Mouse (Mus musculus): ENCODE data around the gene Phospho1. TPM values are rescaled to one million over a fixed set of nuclear protein-coding genes. Genes with fewer than 3 reads are reported as not detected.

The Phospho1 gene
- total RNA-seq, 4 experiments from 2014 or later: 341 to 419 (median 369) TPM

DNA sequence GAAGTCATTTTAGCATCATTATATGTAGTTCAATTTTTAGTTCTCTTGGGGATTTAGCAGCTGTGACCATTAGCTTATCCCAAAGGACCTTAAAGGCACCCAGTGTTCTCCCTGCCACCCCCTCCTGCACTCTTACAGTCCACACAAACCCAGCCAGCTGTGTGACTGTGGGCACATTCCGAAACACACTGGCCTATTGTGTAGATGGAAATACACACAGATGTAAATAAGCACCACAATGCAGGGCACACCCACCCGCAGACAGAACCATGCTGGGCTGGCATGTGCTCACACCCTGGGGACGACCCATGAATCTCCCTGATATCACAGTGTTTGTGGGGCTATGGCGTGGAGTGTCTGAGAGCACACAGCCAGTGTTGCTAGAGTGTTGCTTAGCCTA, 12.1 kb upstream of the Phospho1 start:
- no peak for DNase-seq (ENCODE audit: low spot score in 2 of 2)

DNA sequence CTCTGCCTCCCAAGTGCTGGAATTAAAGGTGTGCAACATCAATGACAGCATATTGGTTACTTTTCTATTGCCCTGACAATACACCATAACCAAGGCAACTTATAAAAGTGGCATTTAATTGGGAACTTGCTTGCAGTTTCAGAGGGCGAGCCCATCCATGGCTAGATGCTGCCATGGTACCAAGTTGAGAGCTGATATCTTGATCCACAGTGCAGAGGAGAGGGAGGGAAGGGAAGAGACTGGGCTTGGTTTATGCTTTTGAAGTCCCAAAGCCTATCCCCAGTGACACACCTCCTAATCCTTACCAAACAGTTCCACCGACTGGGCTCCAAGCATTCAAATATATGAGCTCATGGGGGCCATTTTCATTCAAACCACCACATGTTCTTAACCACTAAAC, 10.2 kb upstream of the Phospho1 start:
- DNase-seq (ENCODE audit: low spot score in 2 of 2): no peak

DNA sequence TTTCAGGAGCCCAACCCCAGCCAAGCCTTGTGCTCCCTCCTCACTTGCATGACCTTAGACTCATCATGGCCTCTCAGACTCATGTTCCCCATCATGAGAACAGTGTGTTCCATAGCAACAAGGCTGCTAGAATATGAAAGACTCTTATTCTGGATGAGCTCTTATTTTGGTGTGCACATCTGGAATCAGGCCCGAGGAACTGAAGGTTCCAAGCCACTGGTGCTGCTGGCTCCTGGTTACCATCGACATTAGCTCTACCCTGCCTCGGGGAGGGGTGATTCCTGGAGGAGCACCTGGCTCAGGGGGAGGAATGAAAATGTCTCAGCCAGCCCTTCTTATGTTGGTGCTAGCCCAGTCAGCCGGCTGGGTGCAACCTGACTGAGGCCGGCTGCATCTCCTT, 9.4 kb upstream of the Phospho1 start:
- peak in 1 of 2 experiments; percentile 55 for DNase-seq (ENCODE audit: low spot score in 2 of 2)

DNA sequence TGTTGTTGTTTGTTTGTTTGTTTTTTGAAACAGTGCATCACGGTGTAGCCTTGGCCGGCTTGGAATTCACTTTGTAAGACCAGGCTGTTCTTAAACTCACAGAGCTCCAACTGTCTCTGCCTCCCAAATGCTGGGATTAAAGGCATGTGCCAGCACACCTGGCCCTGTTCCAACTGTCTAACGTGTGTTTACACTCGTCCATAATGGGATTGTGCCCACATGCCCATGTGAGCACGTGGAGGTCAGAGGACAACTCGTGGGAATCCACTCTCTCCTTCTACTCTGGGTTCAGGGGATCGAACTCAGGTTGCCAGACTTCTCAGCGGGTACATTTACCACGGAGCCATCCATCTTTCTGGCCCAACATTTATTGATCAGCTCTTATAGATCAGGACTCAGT, 8.9 kb upstream of the Phospho1 start:
- DNase-seq (ENCODE audit: low spot score in 2 of 2): no peak

DNA sequence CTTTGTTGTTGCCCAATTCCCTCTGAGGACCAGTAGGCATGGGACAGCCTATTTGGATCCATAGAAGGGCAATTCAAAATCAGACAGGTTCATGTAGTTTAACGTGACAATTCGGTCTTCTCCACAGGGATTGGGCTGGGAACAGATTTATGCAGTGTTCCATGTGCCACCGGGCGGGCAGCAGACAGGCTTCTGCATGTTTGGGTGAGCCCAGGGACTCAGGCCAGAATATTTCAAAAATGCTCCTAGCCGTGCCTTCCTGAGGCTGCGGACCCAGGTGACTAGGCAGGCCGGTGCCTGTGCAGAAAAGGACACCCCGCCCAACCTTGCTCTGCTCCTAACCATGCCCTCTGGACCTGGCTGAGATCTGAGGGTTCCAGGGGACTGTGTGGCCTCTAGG, 5.2 kb upstream of the Phospho1 start:
- DNase-seq (ENCODE audit: low spot score in 2 of 2): no peak

DNA sequence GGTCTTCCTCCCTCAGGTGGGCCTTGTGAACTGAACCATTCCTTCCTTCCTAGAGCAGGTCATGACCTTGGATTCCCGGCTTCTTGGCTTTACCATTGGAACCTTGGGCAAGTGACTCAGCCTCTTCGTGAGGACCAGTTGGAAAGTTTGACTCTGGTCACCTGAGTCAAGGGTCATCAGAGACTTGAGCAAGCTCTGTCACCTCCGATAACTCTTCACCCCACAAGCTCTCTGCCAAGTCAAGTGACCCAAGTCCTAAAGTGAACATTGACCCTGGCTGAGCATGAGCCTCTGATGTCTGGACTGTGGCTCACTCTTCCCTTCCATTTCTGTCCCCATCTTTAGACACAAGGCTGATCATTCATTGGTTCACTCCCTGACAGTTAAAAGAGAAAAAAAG, 2.8 kb upstream of the Phospho1 start:
- DNase-seq (ENCODE audit: low spot score in 2 of 2): no peak

DNA sequence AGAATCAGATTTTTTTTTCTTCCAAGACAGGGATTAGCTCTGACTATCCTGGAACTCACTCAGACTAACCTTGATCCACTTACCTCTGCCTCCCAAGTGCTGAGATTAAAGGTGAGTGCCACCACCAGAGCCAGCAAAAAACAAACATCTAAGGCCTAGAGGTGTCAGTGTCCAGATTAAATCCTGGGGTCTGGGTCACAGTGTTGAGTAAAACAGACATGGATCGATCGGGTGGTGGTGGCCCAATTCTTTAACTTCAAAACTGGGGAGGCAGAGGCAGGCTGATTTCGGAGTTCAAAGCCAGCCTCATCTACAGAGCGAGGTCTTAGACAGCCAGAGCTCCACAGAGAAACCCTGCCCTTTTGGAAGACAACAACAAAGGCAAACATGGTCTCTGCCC, 1.9 kb upstream of the Phospho1 start:
- DNase-seq (ENCODE audit: low spot score in 2 of 2): no peak

DNA sequence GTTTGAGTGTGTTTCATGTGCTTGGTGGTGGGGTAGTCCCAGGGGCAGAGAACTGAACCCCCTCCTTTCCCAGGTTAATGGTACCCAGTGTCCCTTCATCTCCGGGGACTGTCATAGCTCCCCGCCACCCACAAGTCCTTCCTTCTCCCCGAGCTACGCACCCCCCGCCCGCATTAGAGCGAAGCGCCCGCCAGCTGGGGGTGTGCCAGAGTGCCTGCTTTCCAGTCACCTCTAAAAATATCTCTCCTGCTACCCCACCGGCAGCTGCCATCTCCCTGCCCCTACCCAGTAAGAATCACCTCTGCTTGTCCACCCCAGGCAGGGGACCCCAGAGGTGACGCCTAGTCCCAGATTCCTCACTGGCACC, 561 bp downstream of the Phospho1 start:
- DNase-seq (ENCODE audit: low spot score in 2 of 2): peak; percentile 84 to 87

DNA sequence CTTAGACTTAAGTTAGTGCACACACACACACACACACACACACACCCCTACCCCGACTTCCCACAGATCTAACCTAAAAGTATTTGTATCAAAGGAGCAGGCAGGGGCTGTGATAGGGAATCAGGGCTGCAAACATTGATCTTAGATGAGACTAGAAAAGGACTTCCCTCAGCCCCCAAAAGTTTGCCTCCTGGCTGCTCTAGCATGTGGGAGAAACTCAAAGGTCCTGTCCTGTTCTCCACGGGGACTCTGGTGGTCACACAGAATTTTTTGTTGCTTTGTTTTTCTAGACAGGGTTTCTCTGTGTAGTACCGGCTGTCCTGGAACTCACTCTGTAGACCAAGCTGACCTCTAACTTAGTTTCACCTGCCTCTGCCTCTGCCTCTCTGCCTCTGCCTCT, 1.3 kb downstream of the Phospho1 start:
- DNase-seq (ENCODE audit: low spot score in 2 of 2): no peak

DNA sequence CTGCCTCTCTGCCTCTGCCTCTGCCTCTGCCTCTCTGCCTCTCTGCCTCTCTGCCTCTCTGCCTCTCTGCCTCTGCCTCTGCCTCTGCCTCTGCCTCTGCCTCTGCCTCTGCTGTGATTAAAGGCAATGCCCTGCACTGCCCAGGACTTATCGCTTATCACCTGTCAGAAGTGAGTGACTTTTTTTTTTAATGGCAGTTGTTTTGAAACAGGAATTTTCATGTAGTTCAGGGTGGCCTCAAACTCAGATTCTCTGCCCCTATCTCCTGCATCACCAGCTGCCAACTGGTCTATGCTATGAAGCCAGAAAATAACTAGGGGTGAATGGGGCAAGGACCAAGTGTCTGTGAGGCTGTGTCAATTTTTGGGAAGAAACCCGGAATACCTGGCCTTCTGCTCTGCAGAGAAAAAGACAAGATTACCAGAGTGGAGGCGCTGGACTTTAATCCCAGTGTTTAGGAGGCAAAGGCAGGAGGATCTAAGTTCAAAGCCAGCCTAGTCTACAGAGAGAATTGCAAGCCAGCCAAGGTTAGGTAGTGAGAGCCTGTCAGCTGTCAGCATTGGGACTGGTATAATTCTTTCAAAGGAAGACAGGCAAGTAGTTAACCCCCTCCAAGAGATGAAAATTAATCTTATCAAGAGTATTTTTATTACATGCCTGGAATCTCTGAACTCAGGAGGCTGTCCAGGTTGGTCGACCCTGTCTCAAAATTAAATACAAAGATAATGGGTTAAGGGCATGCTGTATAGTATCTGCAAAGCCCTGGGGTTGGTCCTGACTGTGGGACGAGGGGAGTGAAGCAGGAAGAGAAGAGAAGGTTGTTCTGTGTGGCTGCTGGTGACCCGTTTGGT, 2.2 kb downstream of the Phospho1 start:
- DNase-seq (ENCODE audit: low spot score in 2 of 2): no peak

DNA sequence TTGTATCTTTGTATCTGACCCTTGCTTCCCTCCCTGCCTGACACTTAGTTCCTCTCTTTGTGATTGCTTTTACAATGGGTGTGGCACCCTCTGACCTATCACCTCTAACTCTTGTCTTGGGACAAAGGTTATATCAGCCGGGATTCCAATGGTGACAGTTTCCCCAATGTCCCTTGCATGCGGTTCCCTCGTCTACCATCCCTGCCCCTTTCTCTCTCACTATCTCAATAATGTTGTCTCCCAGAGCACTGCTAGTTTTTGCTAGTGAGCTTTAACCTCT, 2.8 kb downstream of the Phospho1 start:
- no peak for DNase-seq (ENCODE audit: low spot score in 2 of 2)

DNA sequence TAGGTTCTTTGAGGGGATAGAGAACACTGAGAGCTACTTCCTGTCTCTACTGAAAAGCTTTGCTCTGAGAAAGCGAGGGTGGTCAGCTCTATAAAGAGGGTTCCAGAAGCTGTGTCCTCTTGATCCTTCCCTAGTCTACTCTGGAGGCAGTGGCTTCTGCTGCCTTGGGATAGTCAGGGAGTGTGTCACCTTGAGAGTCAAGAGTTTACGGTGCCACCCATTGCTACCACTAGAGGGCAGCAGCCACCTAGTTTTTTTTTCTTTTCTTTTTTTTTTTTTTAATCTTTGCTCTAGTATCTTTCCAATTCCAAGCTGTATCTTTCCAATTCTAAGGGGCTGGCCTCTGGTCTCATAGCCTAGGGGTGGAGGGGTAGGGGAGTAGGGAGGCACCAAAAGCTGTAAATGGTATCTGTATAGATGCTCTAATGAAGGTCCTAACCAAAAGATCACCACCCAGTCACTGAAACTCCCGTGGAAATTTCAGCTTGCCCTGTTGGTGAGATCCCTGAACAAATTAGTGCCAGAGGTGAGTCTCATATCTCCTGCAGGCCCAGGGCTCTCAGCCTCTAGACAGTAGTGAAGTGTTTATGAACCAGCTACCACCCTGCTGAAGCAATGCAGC, 3.3 kb downstream of the Phospho1 start:
- peak; percentile 44 to 50 for DNase-seq (ENCODE audit: low spot score in 2 of 2)

DNA sequence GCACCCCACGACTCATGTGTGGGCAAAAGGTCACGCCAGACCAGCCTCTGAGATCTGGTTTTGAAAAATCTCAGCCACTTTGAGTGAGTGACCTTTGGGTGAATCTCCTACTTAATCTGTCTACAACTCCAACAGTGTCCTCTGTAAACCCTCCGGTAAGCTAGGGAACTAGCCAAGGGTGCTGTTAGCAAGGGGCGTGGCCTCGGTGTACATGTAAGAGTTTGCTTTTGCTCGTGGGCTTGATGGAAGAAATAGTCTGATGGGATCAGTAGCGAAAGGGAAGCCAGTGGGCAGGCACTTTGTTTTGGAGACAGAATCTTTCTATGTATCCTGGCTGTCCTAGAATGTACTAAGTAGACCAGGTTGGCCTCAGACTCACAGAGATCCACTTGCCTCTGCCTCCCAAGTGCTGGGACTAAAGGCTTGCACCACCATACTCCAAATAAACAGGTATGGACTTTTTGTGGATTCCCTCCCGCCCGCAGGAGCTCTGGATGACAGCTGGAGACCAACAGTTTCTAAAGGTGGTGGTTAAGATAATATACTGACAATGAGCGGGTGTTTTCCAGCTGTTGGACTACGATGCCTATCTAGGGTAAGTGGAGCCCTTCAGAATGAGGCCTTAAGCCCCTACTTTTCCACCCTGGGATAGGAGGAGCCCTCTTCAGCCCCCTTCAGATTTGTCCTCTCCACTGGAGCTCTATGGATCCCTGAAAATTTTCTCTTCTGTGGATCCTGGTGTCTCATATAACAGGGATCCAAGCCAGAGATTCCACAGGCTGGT, 4.1 kb downstream of the Phospho1 start:
- DNase-seq (ENCODE audit: low spot score in 2 of 2): no peak

DNA sequence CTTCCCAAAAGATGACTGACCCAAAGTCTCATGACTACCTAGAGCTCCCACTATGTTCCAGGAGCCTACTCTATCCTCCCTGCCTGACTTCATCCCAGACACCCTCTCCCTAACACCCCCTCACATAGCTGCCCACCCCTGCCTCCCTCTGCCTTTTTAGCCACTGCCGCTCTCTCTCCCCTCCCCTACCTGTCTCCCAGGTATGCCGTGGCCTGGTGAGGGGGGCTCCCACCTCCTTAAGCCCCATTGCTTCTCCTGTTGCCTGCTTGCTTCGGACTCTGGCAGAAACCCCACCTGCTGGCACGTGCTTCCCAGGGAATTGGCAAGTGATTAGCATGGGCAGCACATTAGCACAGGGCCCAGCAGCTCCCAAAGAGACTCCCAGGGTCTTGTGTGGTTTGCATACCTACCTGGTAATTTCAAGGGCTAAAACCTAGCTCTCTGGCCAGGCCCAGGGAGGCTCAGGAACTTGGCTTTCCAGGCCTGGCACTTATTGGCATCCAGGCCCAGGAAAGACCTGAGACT, 5.3 kb downstream of the Phospho1 start:
- DNase-seq (ENCODE audit: low spot score in 2 of 2): no peak

DNA sequence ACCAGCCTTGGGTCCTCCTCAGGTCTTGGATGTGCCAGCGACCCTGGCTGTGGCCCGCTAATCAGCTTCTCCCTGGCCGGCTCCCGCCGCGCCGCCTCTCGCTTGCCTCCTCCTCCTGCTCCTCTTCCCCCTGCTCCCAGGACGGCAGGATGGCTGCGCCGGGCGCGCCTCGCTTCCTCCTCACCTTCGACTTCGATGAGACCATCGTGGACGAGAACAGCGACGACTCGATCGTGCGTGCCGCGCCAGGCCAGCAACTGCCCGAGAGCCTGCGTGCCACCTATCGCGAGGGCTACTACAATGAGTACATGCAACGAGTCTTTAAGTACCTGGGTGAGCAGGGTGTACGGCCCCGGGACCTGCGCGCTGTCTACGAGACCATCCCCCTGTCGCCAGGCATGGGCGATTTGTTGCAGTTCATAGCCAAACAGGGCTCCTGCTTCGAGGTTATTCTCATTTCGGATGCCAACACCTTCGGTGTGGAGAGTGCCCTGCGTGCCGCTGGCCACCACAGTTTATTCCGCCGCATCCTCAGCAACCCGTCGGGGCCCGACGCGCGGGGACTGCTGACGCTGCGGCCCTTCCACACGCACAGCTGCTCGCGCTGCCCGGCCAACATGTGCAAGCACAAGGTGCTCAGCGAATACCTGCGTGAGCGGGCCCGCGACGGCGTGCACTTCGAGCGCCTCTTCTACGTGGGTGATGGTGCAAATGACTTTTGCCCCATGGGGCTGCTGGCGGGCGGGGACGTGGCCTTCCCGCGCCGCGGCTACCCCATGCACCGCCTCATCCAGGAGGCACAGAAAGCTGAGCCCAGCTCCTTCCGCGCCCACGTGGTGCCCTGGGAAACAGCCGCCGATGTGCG, 6.3 kb downstream of the Phospho1 start:
- DNase-seq (ENCODE audit: low spot score in 2 of 2): no peak

DNA sequence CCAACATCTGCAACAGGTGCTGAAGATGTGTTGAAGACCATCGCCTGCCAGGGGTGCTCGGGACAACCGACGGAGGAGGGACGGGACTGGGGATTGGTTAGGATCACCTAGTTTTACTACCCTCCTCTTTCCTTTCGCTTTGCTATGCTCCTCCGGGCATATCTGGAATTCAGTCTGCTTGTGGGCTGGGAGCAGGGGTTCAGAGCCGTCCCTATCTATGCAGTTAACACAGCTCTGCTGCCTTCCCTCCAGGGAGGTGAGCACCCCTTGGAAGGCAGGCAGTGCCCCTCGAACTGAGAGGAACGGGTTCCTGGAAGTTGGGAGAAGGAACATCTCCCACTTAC, 6.9 kb downstream of the Phospho1 start:
- DNase-seq (ENCODE audit: low spot score in 2 of 2): no peak

DNA sequence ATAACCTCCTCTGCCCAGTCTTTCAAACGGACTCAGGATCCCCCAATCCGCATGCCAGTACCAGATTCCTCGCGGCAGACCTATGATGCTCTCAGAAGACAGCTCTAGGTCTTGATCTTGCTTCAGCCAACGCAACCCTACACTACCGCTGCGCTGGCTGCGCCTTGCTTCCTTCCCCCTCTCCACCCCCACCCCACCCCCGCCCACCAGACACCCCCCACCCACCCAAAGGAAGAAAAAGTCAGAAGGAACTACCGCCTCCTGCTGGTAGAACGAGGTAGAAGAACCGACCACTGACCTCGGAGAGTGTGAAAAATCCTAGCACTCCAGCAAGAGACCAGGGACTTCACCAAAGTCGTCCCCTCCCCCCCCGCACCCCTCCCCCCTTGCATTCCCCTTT, 7.3 kb downstream of the Phospho1 start:
- DNase-seq (ENCODE audit: low spot score in 2 of 2): no peak

DNA sequence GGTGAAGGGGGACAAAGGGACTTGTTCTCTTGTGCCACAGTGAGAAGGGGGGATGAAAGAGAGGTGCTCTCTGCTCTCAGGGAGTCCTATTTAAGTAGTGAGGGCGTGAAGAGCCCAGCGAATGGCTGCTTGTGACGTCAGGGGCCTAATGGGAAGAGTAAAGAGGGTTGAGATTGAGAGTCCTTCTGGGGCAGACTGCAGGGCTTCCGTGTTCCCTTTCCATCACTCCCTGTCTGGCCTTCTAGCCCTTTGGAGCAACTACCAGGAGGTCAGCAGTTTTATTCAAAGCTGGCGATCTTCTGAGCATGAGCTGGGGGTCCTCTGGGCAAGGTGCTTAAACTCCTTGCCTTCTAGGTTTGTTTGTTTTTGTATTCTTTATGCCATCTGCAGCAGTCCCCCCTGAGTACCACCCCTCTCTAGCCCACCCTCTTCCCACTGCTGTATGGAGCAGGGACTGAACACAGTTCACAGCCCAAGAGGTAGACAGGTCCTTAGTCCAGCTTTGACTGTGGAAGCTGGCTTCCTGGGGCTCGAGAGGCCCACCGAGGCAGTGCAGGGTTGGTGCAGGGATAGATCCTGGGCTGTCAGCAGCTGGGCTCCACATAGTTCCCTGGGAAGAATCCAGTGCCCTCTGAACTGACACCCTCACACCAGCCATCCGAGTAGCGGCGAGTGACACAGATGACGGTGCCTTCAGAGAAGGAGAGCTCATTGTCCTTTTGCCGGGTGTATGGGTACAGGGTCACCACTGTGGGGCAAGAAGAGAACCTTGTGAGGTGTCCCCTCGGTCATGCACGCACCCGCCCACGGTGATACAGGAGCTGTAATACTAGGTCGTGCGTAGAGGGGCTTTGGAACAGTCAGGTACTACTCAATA, 8.1 kb downstream of the Phospho1 start:
- no peak for DNase-seq (ENCODE audit: low spot score in 2 of 2)

DNA sequence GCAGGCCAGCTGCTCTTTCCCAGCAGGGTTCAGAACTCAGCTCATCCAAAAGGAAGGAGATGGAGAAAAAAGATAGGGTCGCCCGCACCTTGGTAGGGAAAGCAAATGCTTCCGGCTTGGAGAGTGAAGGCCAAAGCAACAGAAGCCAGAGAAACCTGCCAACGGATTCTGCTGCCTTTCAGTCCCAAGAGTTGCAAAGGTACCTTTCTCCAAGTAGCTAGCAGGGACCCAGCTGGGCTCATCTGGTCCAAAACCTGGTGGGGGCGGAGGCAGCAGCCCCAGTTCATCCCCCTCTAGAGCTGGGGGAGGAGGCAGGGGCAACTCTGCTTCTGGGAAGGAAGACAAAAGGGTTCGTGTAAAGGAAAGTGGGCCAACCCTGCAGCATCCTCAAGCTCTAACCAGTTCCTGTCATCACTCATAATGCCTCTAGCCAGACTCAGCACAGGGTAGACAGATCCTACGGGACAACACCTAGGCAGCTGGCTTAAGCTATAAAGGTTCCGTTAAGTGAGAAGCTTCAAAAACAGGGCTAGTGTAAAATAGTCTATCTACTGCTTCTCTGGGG, 8.8 kb downstream of the Phospho1 start:
- DNase-seq (ENCODE audit: low spot score in 2 of 2): no peak

DNA sequence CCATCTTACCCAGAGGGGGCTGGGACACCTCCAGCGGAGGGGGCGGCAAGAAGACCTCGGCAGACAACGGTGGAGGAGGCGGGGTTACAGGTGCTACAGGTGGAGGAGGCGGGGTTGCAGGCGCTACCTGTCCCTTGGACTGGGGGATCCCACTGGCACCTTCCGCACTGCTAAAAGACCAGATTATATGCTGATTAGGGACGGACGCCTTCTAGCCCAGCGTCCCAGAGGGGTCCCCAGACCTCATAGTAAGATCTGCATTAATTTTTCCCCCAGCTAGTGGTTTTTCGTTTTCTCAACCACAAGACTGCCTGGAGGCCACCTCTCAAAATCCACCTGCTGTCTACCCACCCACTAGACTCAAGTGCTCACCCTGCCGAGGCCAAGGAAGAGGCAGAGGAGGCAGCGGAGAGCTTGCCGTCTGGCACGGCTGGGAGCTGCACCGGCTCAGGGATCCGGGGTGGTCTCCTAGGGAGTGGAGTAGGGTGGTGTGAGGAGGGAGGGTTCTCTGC, 9.4 kb downstream of the Phospho1 start:
- no peak for DNase-seq (ENCODE audit: low spot score in 2 of 2)

Data from gastrocnemius, adult 8-10 months (tissue).